Mouse (Mus musculus) small intestine, adult 2 months (tissue): ENCODE results near the gene Ankfy1.

ENCODE experiments used
- CTCF ChIP-seq: fragments of 200-500 bp; IDR thresholded peaks from 2 replicates; pipeline ENCODE4 v1.5.1; 2012; ENCODE audit warnings: low read depth, mild to moderate bottlenecking, control low read depth, inconsistent platforms, low read length, moderate library complexity, mixed read lengths; ENCODE audit not compliant: insufficient replicate concordance, insufficient read length; ENCODE audit errors: extremely low read depth
- POLR2A ChIP-seq: fragments of 200-500 bp; IDR thresholded peaks from 2 replicates; pipeline ENCODE4 v1.6.1; 2012; ENCODE audit warnings: low read depth, mild to moderate bottlenecking, control low read depth, inconsistent platforms, low read length, moderate library complexity

- TF ChIP-seq POLR2A = no peak
- TF ChIP-seq CTCF = no peak
Observed at GRCm38 (mm10) chr11:72723871-72724270, 34.1 kb downstream of the Ankfy1 start.
